Comparison of ENCODE assay signal across 17 mouse cellular contexts in the genomic region with DNA sequence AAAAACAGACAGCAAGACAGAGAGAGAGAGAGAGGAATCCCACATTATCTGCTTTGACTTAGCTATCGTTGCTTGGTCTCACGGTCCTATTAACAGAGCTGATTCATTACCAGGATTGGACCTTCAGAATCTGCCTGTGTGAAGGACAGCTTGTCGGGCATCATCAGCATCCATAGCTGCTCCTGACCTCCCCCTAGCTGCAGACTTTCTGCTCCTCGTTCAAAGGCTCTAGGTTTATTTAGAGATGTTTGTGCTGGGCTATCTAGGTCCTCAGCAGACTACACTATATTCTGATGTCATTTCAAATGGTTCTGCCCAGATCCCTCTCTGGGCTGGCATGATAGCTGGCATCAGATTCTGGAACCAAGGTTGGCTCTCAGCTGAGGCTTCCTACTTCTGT. TPM values are rescaled to one million over a fixed set of nuclear protein-coding genes. Genes with fewer than 3 reads are reported as not detected.
DNase-seq lines count a peak whose midpoint lies in the region; ATAC-seq and TF ChIP-seq lines count a peak whose summit lies in the region.
"Had no signal": no experiment of that assay in that cellular context is flagged by ENCODE, and none has a peak within 500 bp of the region (broad histone marks: within the 10 kb centered on the region; RNA-seq: fewer than 3 reads in every experiment).

No protein-coding gene starts in this region.

- H3K4me2 ChIP-seq in heart, postnatal 0 days (ENCODE audit: low read depth, low read length): no peak overlapping the region
- no peak overlapping the region for H3K4me2 ChIP-seq in midbrain, postnatal 0 days (ENCODE audit: low read depth, low read length, poor library complexity, severe bottlenecking)
- no peak overlapping the region for H3K4me2 ChIP-seq in midbrain, embryonic 13.5 days (replicated peaks)
- H3K4me2 ChIP-seq: forebrain, embryonic 13.5 days; heart, embryonic 12.5 days; hindbrain, embryonic 13.5 days had no signal

- no peak for TF ChIP-seq EP300 in heart, postnatal 0 days (IDR thresholded peaks at IDR 0.05; ENCODE audit: low read depth)

- DNase-seq in cerebellum, postnatal 25 days: peak; percentile 16 to 22
- DNase-seq in cerebellum, adult 11 months: no peak
- DNase-seq in heart, postnatal 0 days (ENCODE audit: low spot score): no peak
- no peak for DNase-seq in heart, postnatal 10 days
- no peak for DNase-seq in midbrain, postnatal 0 days (ENCODE audit: low spot score)
- DNase-seq: adrenal gland, adult 2 months; adrenal gland, postnatal 25 days; cerebellum, adult 11-12 months; gastrocnemius, postnatal 14 days; kidney, adult 2 months had no signal

- H3K4me1 ChIP-seq in heart, postnatal 0 days (ENCODE audit: control insufficient read depth, insufficient read depth): no peaks in the 10 kb centered on the region
- H3K4me1 ChIP-seq in midbrain, postnatal 0 days (ENCODE audit: insufficient read depth, low read length): no peaks in the 10 kb centered on the region
- H3K4me1 ChIP-seq in midbrain, embryonic 13.5 days (replicated peaks): no peaks in the 10 kb centered on the region
- H3K4me1 ChIP-seq: embryonic facial prominence, embryonic 10.5 days; forebrain, embryonic 13.5 days; heart, embryonic 12.5 days; hindbrain, embryonic 13.5 days had no signal

- H3K9ac ChIP-seq in heart, postnatal 0 days (replicated peaks; ENCODE audit: low read depth, low read length): no peak overlapping the region
- H3K9ac ChIP-seq in midbrain, postnatal 0 days (replicated peaks; ENCODE audit: low read length, poor library complexity, severe bottlenecking): no peak overlapping the region
- no peak overlapping the region for H3K9ac ChIP-seq in midbrain, embryonic 13.5 days (replicated peaks)
- H3K9ac ChIP-seq: forebrain, embryonic 13.5 days; heart, embryonic 12.5 days; hindbrain, embryonic 13.5 days had no signal

- WGBS in heart, postnatal 0 days: 73% methylated on average over 4 of the region's 4 CpGs
- WGBS in midbrain, postnatal 0 days: 65% methylated on average over 4 of the region's 4 CpGs
- 78% methylated on average over 4 of the region's 4 CpGs for WGBS in midbrain, embryonic 13.5 days

- H3K27ac ChIP-seq in heart, postnatal 0 days (ENCODE audit: low read depth): no peak overlapping the region
- H3K27ac ChIP-seq in midbrain, postnatal 0 days (ENCODE audit: low read depth, low read length): no peak overlapping the region
- no peak overlapping the region for H3K27ac ChIP-seq in midbrain, embryonic 13.5 days
- H3K27ac ChIP-seq: embryonic facial prominence, embryonic 10.5 days; forebrain, embryonic 13.5 days; hindbrain, embryonic 13.5 days had no signal

- no peak for ATAC-seq in heart, postnatal 0 days (ENCODE audit: insufficient read depth, low read depth)
- no peak for ATAC-seq in midbrain, postnatal 0 days (ENCODE audit: low FRiP score)
- ATAC-seq in midbrain, embryonic 13.5 days: no peak
- ATAC-seq: forebrain, embryonic 13.5 days; intestine, embryonic 16.5 days had no signal

- H3K27me3 ChIP-seq in heart, postnatal 0 days (ENCODE audit: control insufficient read depth, insufficient read depth, low read length): no peaks in the 10 kb centered on the region
- no peaks in the 10 kb centered on the region for H3K27me3 ChIP-seq in midbrain, postnatal 0 days (ENCODE audit: insufficient read depth, low read length)
- H3K27me3 ChIP-seq in midbrain, embryonic 13.5 days: no peaks in the 10 kb centered on the region
- H3K27me3 ChIP-seq: forebrain, embryonic 13.5 days; heart, embryonic 12.5 days; hindbrain, embryonic 13.5 days had no signal

- intact Hi-C loops in heart, postnatal 10 days (cut with DNase I): no loop called here

- TF ChIP-seq CTCF in heart, postnatal 0 days (IDR thresholded peaks at IDR 0.05; ENCODE audit: low read depth): peak; percentile 30; the same call in 1 of the 2 replicates
- TF ChIP-seq CTCF in midbrain, postnatal 0 days (IDR thresholded peaks at IDR 0.05): peak; percentile 41

- no peak overlapping the region for H3K4me3 ChIP-seq in heart, postnatal 0 days (ENCODE audit: low read depth, low read length)
- H3K4me3 ChIP-seq in midbrain, postnatal 0 days (ENCODE audit: low read depth, low read length): no peak overlapping the region
- no peak overlapping the region for H3K4me3 ChIP-seq in midbrain, embryonic 13.5 days (replicated peaks)
- H3K4me3 ChIP-seq: embryonic facial prominence, embryonic 10.5 days; forebrain, embryonic 13.5 days; heart, embryonic 12.5 days; hindbrain, embryonic 13.5 days had no signal

- H3K36me3 ChIP-seq in heart, postnatal 0 days (replicated peaks; ENCODE audit: control insufficient read depth, insufficient read depth, low read length): no peaks in the 10 kb centered on the region
- H3K36me3 ChIP-seq in midbrain, postnatal 0 days (ENCODE audit: insufficient read depth, low read length): no peaks in the 10 kb centered on the region
- H3K36me3 ChIP-seq in midbrain, embryonic 13.5 days: no peaks in the 10 kb centered on the region
- H3K36me3 ChIP-seq: embryonic facial prominence, embryonic 10.5 days; heart, embryonic 12.5 days; hindbrain, embryonic 13.5 days had no signal

- H3K9me3 ChIP-seq in heart, postnatal 0 days (replicated peaks; ENCODE audit: control insufficient read depth, low read length): no peaks in the 10 kb centered on the region
- H3K9me3 ChIP-seq in midbrain, postnatal 0 days (ENCODE audit: low read length): no peaks in the 10 kb centered on the region
- no peaks in the 10 kb centered on the region for H3K9me3 ChIP-seq in midbrain, embryonic 13.5 days
- H3K9me3 ChIP-seq: embryonic facial prominence, embryonic 10.5 days; forebrain, embryonic 13.5 days; heart, embryonic 12.5 days; hindbrain, embryonic 13.5 days had no signal

RNA-seq across cellular contexts. Expression of gene Ptprt, which starts 47.5 kb away (rescaled TPM):
- total RNA-seq in heart, postnatal 0 days (2014; rRNA removed; ENCODE audit: low replicate concordance): 0.08 and 0.12 TPM in 2 replicates
- 0.47 and 0.55 TPM in 2 replicates for polyA plus RNA-seq in heart, postnatal 0 days (2015; fragmentation: Nextera tagmentation; extraction: Ambion mirVana)
- total RNA-seq in heart, postnatal 10 days (2021): under 1 TPM; 0.25 to 0.67 TPM
- 70.5 and 72.2 TPM in 2 replicates for total RNA-seq in midbrain, postnatal 0 days (2014; rRNA removed)
- 9.8 and 12.6 TPM in 2 replicates for polyA plus RNA-seq in midbrain, postnatal 0 days (2015; fragmentation: Nextera tagmentation; extraction: Ambion mirVana)
- polyA plus RNA-seq in midbrain, embryonic 13.5 days (2015; fragmentation: Nextera tagmentation; extraction: Ambion mirVana): 6.2 and 7.5 TPM in 2 replicates
- total RNA-seq: hematopoietic stem cell, adult 5-6 weeks had no signal

Comparison
In these comparisons a context has a peak if more than half of its experiments do, and no peak if none do; other contexts are left out.
1. DNase-seq: peak in cerebellum, postnatal 25 days (2 of 2); none in cerebellum, adult 11 months (single experiment), heart, postnatal 0 days (single experiment), heart, postnatal 10 days (0 of 2) and midbrain, postnatal 0 days (single experiment).
2. RNA of gene Ptprt, which starts 47.5 kb away (total RNA-seq): 70.5 to 72.2 TPM in midbrain, postnatal 0 days; 0.25 to 0.67 TPM in heart, postnatal 10 days and 0.08 to 0.12 TPM in heart, postnatal 0 days; every median in the first group is over 10 times any median in the second.